Mouse (Mus musculus) retina, postnatal 1 day (tissue): ENCODE measurements around the gene Smtnl1.
A peak's percentile ranks its signal among the peaks of the same experiment; 100 is the strongest.
"Not testable (repeated sequence)": the region's sequence is repeated elsewhere in the genome, so short reads cannot be mapped to it uniquely, and the experiment has no call there.

Source experiments
- DNase-seq: peaks from one replicate; pipeline ENCODE4 v3.0.0-alpha.2; 2012

The Smtnl1 gene

DNA sequence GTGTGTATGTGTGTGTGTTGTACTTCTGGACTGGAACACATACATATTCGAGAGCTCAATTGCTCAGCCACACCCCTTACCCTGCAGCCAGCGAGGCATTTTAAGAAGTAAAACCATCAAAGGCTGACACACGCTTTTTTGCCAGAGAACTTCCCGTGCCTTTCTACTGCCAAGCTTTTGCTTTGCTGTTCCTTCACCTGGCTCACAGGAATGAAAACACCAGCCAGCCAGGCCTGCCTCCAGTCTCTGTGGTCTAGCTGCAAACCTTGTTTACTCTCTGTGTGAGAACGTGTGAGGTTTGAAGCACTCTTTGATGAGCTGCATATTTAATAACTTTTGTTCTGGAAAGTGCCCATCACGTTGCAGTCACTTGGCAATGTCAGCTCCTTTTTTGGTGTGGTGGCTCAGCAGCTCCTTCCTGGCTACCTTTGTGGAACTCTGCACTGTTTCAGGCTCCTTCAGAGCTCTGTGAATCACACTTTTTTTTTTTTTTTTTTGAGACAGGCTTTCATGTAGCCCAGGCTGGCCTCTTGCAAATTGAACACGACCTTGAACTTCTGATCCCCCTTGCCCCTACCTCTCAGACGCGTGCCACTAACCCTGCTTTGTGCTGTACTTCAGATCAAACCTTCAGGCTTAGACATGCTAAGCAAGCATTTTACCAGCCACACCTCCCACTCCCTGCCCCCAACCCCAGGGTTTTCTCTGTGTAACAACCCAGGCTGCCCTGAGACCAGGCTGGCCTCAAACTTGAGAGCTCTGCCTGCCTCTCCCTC lies 15.6 kb upstream of the Smtnl1 start:
- no peak for DNase-seq

DNA sequence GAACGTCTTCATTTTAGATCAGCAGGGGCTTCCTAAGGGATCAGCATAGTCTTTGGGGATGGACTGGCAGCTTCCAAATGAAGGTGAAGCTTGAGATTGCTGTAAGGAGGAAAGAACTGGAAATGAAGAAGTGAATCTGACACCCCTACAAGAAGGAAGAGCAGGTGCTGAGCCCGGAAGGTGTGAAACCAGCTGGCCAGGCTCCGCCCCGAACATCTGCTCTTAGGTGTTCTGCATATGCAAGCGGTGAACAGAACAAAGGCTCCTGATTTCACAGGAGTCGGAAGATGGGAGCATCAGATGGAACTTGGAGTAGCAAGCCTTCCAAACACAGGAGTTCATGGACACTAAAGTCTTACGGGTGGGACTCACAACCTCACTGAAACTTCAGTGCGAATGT lies 14.7 kb upstream of the Smtnl1 start:
- DNase-seq, result no peak

GRCm38 (mm10) chr2:84831666-84832391 lies 9.4 kb upstream of the Smtnl1 start:
- DNase-seq, result peak; percentile 87

DNA sequence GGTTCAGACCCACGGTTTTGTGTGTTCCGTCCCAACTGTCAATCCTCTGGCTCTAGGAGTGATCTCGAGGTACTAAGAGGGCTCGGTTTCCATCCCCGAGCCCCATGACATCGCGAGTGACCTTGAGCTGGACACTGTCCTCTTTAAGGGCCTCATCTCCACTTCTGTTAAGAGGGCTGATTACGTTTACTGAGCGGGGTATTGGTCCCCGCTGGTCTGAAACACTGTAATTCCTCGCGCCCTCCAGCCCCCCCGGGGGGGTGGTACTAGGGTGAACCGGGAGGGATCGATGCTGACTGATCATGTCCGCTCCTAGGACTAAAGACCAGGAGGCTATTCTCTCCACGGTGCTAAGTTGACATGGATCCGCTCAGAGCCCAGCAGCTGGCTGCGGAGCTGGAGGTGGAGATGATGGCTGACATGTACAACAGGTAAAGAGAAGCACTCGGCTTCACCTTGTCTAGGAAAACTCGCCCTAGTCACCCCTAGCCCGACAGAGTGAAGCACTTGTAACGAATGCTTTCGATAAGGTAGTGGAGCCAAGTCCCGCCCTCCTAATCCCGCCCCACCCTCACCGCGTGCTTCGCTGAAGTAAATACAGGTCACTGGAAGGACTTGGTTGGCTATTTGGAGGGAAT lies 5.0 kb upstream of the Smtnl1 start:
- DNase-seq, result peak; percentile 8

DNA sequence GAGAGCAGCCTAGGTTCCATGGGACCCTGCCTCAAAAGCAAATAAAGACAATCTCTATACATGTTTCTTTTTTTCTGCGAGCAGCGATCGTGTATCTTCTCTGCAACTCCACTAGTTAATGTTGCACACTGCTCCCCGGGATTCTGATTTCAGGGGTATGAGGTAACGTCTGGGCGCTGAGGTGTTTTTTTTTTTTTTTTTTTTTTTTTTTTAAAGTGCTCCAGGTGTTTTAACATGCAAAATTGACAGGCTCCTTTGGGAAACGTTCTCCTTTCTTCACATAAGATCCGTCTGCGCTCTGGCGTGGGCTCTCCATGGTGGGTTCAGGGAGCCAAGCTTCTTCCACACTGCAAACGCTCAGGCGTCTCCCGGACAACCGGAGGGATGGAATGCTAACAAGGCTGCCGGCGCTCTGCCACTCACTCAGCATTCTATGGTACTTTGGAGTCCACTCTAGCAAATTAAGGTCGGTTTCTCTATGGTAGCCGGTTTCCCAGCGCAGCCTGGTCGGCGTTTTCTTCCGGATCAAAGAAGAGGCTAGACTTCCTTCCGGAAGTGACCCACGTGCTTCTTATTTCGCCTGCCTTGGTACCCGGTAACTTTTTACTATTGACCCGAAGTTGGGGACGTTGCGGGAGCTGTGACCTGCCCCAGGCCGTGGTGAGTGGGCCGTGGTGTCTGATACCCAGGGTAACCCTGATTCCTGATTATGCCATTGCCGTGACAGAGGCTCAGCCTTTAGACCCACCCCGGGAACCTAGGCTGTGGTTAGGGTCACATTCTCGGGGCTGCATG lies 4.2 kb upstream of the Smtnl1 start, which contains the start of gene Timm10:
TSS of gene Timm10 (plus strand) at position 510 of the 795 bp plus-strand sequence.
- DNase-seq, result peak; percentile 98

DNA sequence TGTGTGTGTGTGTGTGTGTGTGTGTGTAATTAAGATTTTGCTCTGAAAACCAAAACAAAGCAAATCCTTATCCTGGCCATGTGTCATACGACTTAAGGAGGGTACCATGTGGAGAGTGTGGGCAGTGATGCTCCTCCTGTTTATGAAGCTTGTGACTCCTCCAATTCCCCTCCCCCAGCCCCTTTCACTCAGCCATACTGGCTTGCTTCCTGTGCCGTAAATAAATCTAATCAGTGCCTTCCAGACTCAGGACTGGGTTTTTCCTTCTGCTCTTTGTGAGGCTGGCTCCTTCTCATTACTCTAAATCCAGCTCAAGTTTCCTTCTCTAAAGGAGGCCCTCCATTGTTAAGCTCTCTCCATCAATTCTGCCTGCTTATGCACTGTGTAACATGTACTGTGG lies 785 bp upstream of the Smtnl1 start:
- DNase-seq, result no peak

DNA sequence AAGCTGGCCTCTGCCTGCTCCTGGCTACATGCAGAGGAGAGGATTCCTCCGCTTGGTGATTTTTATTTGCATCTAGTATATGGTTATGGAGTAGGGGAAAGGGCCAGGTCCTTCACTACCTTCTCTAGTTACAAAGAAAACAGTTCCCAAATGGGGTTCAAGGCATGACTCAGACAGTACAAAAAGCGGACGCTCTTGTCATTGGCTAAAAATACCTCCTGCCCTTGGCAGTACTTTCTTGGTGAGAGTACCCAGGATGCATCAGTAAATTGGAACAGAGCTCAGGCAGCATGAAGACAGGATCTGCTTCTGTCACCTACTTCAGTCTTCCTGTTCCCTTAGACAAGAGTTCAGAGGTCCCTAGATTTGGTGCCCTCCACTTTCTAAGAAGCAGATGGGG lies 2.6 kb downstream of the Smtnl1 start:
- no peak for DNase-seq

- DNase-seq, result no peak
These were observed 9.8 kb downstream of the Smtnl1 start for GRCm38 (mm10) chr2:84812676-84813075.

DNA sequence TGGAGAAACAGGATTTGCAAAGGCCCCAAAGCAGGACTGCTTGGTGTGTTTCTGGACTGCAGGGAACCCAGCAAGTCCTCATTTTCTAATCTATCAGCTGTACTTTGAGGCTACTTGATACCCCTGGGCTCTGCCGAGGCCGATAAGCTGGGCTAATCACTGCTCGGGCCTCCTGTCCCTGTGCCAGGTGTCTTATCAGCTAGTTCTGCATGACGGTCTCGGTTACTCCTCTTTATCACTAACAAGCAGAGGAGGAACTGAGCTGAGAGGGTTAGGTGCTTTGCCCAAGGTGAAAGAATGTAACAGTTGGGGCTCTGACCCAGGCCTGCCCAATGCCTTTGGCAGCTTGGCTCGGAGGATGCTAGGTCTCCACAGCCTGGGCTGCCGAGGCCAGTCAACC lies 10.6 kb downstream of the Smtnl1 start:
- no peak for DNase-seq

DNA sequence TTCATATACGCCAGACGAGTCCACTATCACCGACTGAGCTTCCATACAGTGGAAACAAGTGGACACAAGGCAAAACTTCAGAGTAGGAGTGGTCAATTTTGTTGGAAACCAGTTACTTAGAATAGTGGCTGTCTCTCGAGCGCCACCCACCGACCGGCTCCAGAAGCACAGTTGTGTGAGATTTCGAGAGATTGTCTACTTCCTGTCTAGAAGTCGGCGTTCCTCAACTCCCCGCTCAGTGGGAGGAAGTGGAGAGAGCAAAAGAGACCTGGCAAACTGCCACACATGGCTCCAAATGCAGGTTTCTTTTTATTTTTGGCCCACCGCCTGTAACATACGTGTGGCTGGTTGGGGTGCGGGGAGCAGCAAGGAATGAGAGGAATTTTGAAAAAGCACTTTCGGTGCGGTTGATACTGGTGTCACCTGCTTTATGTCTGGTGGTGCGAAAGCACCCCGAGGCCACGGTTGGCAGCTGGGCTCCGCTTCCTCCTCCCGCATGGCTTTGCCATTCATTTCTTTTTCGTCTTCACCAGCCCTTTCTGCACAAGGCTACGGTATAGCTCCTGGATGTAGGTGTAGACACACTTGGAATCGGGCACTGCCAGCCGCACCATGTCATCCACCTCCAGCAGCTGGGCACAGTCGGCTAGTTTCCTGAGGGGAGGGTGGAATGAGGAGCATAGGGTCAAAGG lies 11.4 kb downstream of the Smtnl1 start:
- DNase-seq, result peak; percentile 92

DNA sequence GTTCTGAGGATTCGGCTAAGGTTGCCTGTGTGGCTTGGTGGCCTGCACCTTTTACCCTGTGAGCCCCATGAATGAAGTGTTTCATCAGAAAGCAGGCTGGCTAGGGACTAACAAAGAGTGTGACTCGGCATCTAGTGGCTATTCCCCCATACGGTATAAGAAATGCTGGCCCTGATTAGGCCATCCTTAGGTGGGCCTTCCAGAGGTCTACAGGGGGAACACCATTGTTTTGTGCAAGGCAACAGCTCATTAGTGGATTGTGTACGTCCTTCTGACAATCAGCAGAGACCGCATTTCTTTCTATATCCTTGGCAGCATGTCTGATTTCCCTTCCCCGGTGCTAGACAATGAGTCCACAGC lies 11.9 kb downstream of the Smtnl1 start:
- DNase-seq, result no peak

- no peak for DNase-seq
These were observed 13.1 kb downstream of the Smtnl1 start for GRCm38 (mm10) chr2:84809330-84809729.

DNA sequence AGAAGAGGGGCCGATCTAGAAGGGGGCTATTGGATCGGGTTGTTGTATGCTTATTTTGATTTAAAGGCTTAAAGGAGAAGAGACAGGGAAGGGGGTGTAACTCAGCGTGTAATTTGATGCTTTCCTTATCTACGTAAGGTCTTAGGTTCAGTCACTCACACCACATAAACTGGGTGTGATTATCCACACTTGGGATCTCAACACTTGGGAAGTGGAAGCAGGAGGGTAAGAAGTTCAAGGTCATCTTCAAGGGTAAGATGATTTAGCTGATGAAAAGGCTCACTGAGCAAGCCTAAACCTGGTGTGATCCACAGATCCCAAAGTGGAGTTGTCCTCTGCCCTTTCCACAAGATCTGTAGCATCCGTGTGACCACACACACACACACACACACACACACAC lies 15.9 kb downstream of the Smtnl1 start:
- no peak for DNase-seq

DNA sequence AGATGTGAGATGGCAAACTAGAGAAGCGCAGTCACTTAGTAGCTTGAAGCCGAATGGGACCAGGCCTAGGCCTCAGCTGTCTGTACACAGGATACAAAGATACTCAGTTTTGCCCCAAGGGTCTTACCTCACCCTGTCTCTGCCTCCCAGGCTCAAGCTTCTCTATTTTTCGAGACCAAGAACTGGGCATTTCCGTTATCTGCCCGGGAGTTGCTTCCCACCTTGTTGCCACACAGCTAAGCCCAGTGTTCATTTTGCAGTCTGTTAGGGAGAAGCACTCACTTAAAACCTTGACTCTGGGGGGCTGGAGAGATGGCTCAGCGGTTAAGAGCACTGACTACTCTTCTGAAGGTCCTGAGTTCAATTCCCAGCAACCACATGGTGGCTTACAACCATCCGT lies 18.5 kb downstream of the Smtnl1 start:
- DNase-seq, result no peak

- DNase-seq, result not testable (repeated sequence)
These were observed 21.2 kb downstream of the Smtnl1 start for GRCm38 (mm10) chr2:84801223-84801622.

GRCm38 (mm10) chr2:84800304-84800703 lies 22.1 kb downstream of the Smtnl1 start:
- no peak for DNase-seq

- DNase-seq, result peak; percentile 84
These were observed 23.4 kb downstream of the Smtnl1 start for GRCm38 (mm10) chr2:84799041-84799561.

DNA sequence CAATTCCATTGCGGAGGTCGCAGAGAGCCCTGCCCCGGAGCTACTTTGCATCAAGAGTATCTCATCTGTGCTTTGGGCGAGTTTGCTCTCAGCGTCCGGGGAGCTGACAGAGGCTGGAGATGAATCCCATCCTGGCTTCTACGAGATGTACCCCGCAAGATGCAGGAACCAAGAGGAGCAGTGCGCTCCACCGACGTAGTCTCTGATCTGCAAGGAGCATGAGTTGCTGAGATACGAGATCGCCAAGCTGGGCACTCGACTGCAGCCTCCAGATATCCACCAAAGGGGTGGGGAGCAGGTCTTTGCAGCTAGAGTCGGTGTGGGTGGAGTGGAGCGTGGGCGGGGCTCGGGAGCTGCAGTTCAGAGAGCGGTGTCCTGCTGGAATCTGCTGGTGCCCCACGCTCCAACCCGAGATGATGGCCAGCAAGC lies 23.9 kb downstream of the Smtnl1 start, which contains the start of gene Ube2l6:
TSS of gene Ube2l6 (plus strand) at position 336 of the 429 bp plus-strand sequence.
- peak; percentile 77 for DNase-seq

GRCm38 (mm10) chr2:84797833-84798492 lies 24.5 kb downstream of the Smtnl1 start:
- peak; percentile 92 for DNase-seq

DNA sequence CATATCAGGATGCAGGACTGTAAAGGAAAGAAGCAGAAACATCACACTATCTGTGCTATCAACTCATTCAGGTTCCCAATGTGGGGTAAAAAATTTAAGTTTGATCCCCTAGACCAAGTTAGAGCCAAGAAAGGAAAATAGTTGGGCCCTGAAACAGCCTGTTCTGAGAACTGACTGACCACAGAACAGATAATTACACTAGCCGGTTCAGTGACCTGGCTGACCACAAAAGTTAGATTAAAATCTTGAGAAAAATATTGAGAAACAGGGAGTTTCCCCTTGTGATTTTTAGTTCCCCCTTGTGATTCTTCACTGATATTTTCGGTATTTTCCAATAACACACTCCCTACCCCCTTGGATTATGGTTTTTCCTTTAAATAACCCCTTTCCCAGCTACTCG lies 28.6 kb downstream of the Smtnl1 start:
- no peak for DNase-seq

DNA sequence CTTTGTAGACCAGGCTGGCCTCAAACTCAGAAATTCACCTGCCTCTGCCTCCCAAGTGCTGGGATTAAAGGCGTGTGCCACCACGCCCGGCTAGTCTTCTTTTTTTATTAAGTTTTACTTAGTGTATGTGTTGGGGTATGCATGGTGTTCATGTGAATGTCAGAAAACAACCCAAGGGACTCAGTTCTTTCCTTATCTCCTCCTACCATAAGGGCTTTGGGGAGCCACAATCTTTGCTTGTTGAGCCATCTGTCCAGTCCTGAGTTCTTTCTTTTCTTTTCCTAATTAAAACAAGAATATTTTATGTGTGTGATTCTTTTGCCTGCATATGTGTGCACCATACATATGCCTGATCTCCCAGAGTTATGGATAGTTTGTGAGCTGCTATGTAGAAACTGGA lies 29.3 kb downstream of the Smtnl1 start:
- DNase-seq, result no peak
